Mouse (Mus musculus): ENCODE measurements around the gene Taar2.

GRCm38 (mm10) chr10:23920056-23920455 is 18.3 kb upstream of the Taar2 start, which contains the start of gene Taar1:
- no peak for TF ChIP-seq CTCF (IDR thresholded peaks at IDR 0.05; ENCODE audit: borderline replicate concordance, insufficient read depth, low read depth, low read length)
- no peak for TF ChIP-seq POLR2A (IDR thresholded peaks at IDR 0.05; ENCODE audit: borderline replicate concordance, insufficient read depth, low read length)

Measured in cerebellum, adult 2 months (tissue).